Mouse (Mus musculus) right cerebral cortex, postnatal 14 days (tissue): ENCODE data around the gene Krtap29-1.

ENCODE experiments used
- DNase-seq: peaks from one replicate; pipeline ENCODE4 v3.0.0; 2022

Krtap29-1 gene

DNA sequence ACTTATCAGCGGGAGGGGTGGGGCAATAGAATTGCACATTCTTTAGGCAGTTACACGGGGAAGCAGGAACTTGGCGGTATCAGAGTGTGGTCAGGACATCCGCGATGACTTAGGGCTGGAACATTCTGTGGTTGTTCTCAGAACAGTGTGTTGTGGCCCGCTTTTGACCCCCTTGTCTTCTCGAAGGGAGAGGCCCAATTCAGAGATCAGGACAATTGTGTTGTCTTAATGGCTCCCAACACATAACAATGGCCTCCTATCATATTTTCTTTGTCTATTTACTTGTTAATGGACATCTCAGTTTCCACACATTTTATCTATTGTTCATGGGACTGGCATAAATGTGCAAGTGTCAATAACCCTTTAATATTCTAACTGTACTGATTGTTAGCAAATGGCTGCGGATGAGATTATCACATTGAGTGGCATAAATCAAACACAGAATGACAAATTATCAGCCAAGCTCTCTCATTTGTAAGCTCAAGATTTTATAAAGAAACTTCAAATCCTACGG lies 41.0 kb downstream of the Krtap29-1 start:
- DNase-seq: no peak

DNA sequence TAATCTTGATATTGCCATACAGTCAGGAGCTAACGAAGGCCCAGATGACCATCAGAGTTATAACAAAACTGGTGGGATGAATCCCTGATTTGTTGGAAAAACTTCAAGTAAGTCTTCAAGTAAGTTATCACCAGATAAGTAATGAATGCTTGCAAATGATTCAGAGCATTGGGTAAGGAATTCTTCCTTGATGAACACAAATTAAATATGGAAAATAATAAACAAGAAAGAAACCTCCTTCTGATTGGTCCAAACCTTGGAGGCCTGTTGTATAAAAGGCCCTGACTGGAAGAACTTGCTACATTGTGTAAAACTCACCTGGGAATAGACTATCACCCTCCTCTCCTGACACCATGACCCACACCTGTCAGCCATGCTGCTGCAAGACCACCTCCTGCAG lies 42.9 kb downstream of the Krtap29-1 start, which contains the start of gene Krtap31-2:
TSS of gene Krtap31-2 (plus strand) at position 301 of the 400 bp plus-strand sequence.
- no peak for DNase-seq
